Mouse (Mus musculus): ENCODE data around the gene Calhm2. TPM values are rescaled to one million over a fixed set of nuclear protein-coding genes. Genes with fewer than 3 reads are reported as not detected.
A peak's percentile ranks its signal among the peaks of the same experiment; 100 is the strongest.

Gene Calhm2
- polyA plus RNA-seq, 1 experiment from 2014 or later, result 2.6 TPM

GRCm38 (mm10) chr19:47178431-47179271 lies 40.6 kb upstream of the Calhm2 start, which contains the start of gene Neurl1a:
TSS of gene Neurl1a (plus strand) at chr19:47178820.
- no peaks in the 10 kb centered on the region for H3K36me3 ChIP-seq (replicated peaks; ENCODE audit: insufficient read depth, low read length)
- no peak within 1 kb of the TSS for H3K27ac ChIP-seq (ENCODE audit: low read depth)
- under 1% methylated on average over 67 of the region's 98 CpGs for WGBS (ENCODE audit: insufficient replicate concordance)
- H3K4me1 ChIP-seq (ENCODE audit: insufficient read depth), result peaks cover 4% of the 10 kb centered on the region
- no peaks in the 10 kb centered on the region for H3K9me3 ChIP-seq (ENCODE audit: low read length)
- DNase-seq (peak; percentile 34), ATAC-seq (peak; percentile 44)
- H3K4me2 ChIP-seq (ENCODE audit: low read depth, low read length), result peak within 1 kb of the TSS; percentile 90
- peak within 1 kb of the TSS; percentile 56 for H3K4me3 ChIP-seq (ENCODE audit: low read depth, low read length)
- peaks cover 38% of the 10 kb centered on the region for H3K27me3 ChIP-seq (ENCODE audit: insufficient read depth, low read length)
- TF ChIP-seq EP300 (IDR thresholded peaks at IDR 0.05; ENCODE audit: low read depth) (no peak), CTCF (IDR thresholded peaks at IDR 0.05; ENCODE audit: low read depth) (no peak)
- H3K9ac ChIP-seq (replicated peaks), result peak within 1 kb of the TSS; percentile 30

- Histone ChIP-seq H3K4me1 (ENCODE audit: insufficient read depth) (peaks cover 4% of the 10 kb centered on the region), H3K36me3 (replicated peaks; ENCODE audit: insufficient read depth, low read length) (no peaks in the 10 kb centered on the region), H3K27me3 (ENCODE audit: insufficient read depth, low read length) (peaks cover 38% of the 10 kb centered on the region), H3K27ac (ENCODE audit: low read depth) (no peak overlapping the region), H3K9me3 (ENCODE audit: low read length) (no peaks in the 10 kb centered on the region), H3K9ac (replicated peaks) (no peak overlapping the region), H3K4me2 (ENCODE audit: low read depth, low read length) (peak overlapping the region; percentile 90), H3K4me3 (ENCODE audit: low read depth, low read length) (peak overlapping the region; percentile 56)
- DNase-seq (no peak), ATAC-seq (peak; percentile 61)
- WGBS (ENCODE audit: insufficient replicate concordance), result 22% methylated on average over 10 of the region's 10 CpGs
- no peak for TF ChIP-seq EP300 (IDR thresholded peaks at IDR 0.05; ENCODE audit: low read depth)
- TF ChIP-seq CTCF (IDR thresholded peaks at IDR 0.05; ENCODE audit: low read depth), result peak; percentile 61
Measured at GRCm38 (mm10) chr19:47178001-47178400, 39.9 kb upstream of the Calhm2 start.

GRCm38 (mm10) chr19:47176916-47177505 lies 38.9 kb upstream of the Calhm2 start:
- H3K9ac ChIP-seq (replicated peaks), result no peak overlapping the region
- ATAC-seq, result no peak
- H3K27me3 ChIP-seq (ENCODE audit: insufficient read depth, low read length), result peaks cover 38% of the 10 kb centered on the region
- TF ChIP-seq EP300 (IDR thresholded peaks at IDR 0.05; ENCODE audit: low read depth) (no peak), CTCF (IDR thresholded peaks at IDR 0.05; ENCODE audit: low read depth) (no peak)
- H3K9me3 ChIP-seq (ENCODE audit: low read length), result no peaks in the 10 kb centered on the region
- no peak for DNase-seq
- H3K36me3 ChIP-seq (replicated peaks; ENCODE audit: insufficient read depth, low read length), result no peaks in the 10 kb centered on the region
- H3K27ac ChIP-seq (ENCODE audit: low read depth), result no peak overlapping the region
- H3K4me2 ChIP-seq (ENCODE audit: low read depth, low read length), result no peak overlapping the region
- 77% methylated on average over 2 of the region's 2 CpGs for WGBS (ENCODE audit: insufficient replicate concordance)
- peaks cover 4% of the 10 kb centered on the region for H3K4me1 ChIP-seq (ENCODE audit: insufficient read depth)
- H3K4me3 ChIP-seq (ENCODE audit: low read depth, low read length), result no peak overlapping the region

- 63% methylated on average over 2 of the region's 2 CpGs for WGBS (ENCODE audit: insufficient replicate concordance)
- peaks cover 4% of the 10 kb centered on the region for H3K4me1 ChIP-seq (ENCODE audit: insufficient read depth)
- H3K27ac ChIP-seq (ENCODE audit: low read depth), result no peak overlapping the region
- no peak overlapping the region for H3K4me3 ChIP-seq (ENCODE audit: low read depth, low read length)
- H3K9me3 ChIP-seq (ENCODE audit: low read length), result no peaks in the 10 kb centered on the region
- DNase-seq (no peak), ATAC-seq (no peak)
- TF ChIP-seq CTCF (IDR thresholded peaks at IDR 0.05; ENCODE audit: low read depth), result peak; percentile 31; the same call in 1 of the 2 replicates
- TF ChIP-seq EP300 (IDR thresholded peaks at IDR 0.05; ENCODE audit: low read depth), result no peak
- H3K9ac ChIP-seq (replicated peaks), result no peak overlapping the region
- no peaks in the 10 kb centered on the region for H3K36me3 ChIP-seq (replicated peaks; ENCODE audit: insufficient read depth, low read length)
- H3K27me3 ChIP-seq (ENCODE audit: insufficient read depth, low read length), result peaks cover 33% of the 10 kb centered on the region
- H3K4me2 ChIP-seq (ENCODE audit: low read depth, low read length), result no peak overlapping the region
Measured at GRCm38 (mm10) chr19:47175472-47175871, 37.4 kb upstream of the Calhm2 start.

GRCm38 (mm10) chr19:47174515-47174914 lies 36.4 kb upstream of the Calhm2 start:
- Histone ChIP-seq H3K9me3 (ENCODE audit: low read length) (no peaks in the 10 kb centered on the region), H3K4me1 (ENCODE audit: insufficient read depth) (peaks cover 4% of the 10 kb centered on the region), H3K4me3 (ENCODE audit: low read depth, low read length) (no peak overlapping the region), H3K36me3 (replicated peaks; ENCODE audit: insufficient read depth, low read length) (no peaks in the 10 kb centered on the region), H3K27ac (ENCODE audit: low read depth) (no peak overlapping the region), H3K9ac (replicated peaks) (no peak overlapping the region), H3K4me2 (ENCODE audit: low read depth, low read length) (no peak overlapping the region), H3K27me3 (ENCODE audit: insufficient read depth, low read length) (peaks cover 23% of the 10 kb centered on the region)
- 45% methylated on average over 3 of the region's 3 CpGs for WGBS (ENCODE audit: insufficient replicate concordance)
- no peak for TF ChIP-seq EP300 (IDR thresholded peaks at IDR 0.05; ENCODE audit: low read depth)
- peak; percentile 65 for TF ChIP-seq CTCF (IDR thresholded peaks at IDR 0.05; ENCODE audit: low read depth)
- DNase-seq (no peak), ATAC-seq (no peak)

- ATAC-seq (peak; percentile 72), DNase-seq (peak; percentile 85)
- Histone ChIP-seq H3K4me2 (ENCODE audit: low read depth, low read length) (peak overlapping the region; percentile 65), H3K27ac (ENCODE audit: low read depth) (no peak overlapping the region), H3K27me3 (ENCODE audit: insufficient read depth, low read length) (no peaks in the 10 kb centered on the region), H3K9ac (replicated peaks) (no peak overlapping the region), H3K4me1 (ENCODE audit: insufficient read depth) (no peaks in the 10 kb centered on the region), H3K36me3 (replicated peaks; ENCODE audit: insufficient read depth, low read length) (no peaks in the 10 kb centered on the region), H3K9me3 (ENCODE audit: low read length) (no peaks in the 10 kb centered on the region), H3K4me3 (ENCODE audit: low read depth, low read length) (peak overlapping the region; percentile 14)
- WGBS (ENCODE audit: insufficient replicate concordance), result 15% methylated on average over 11 of the region's 11 CpGs
- TF ChIP-seq EP300 (IDR thresholded peaks at IDR 0.05; ENCODE audit: low read depth) (no peak), CTCF (IDR thresholded peaks at IDR 0.05; ENCODE audit: low read depth) (peak; percentile 85)
Measured at GRCm38 (mm10) chr19:47168793-47169412, 30.8 kb upstream of the Calhm2 start.

Measured in liver, postnatal 0 days (tissue).